Comparison of ENCODE assay signal across 12 mouse cellular contexts in genomic region chr11:40850652-40851092, GRCm38 (mm10).
DNase-seq lines count a peak whose midpoint lies in the region; ATAC-seq and TF ChIP-seq lines count a peak whose summit lies in the region.
"Had no signal": no experiment of that assay in that cellular context is flagged by ENCODE, and none has a peak within 500 bp of the region (broad histone marks: within the 10 kb centered on the region; RNA-seq: fewer than 3 reads in every experiment).

No protein-coding gene starts in this region.

- H3K4me3 ChIP-seq in gastrocnemius, adult 2 months = no peak overlapping the region
- H3K4me3 ChIP-seq: myocyte had no signal

- peak overlapping the region; percentile 73 for H3K27ac ChIP-seq in gastrocnemius, adult 2 months
- H3K27ac ChIP-seq: hindbrain, embryonic 14.5 days had no signal

- intact Hi-C loops in gastrocnemius, adult 2 months (cut with DNase I) = no loop called here
- intact Hi-C loops in heart, postnatal 14 days (cut with DNase I) = loop anchor here (10.0 kb wide), 1 partner anchor 76 kb away; no protein-coding TSS in a partner anchor

- no peak for ATAC-seq in erythroblast, adult 5-6 weeks (replicated peaks; ENCODE audit: low FRiP score, poor library complexity, severe bottlenecking)
- ATAC-seq: activated CD4-positive, CD25-positive, alpha-beta regulatory T cell, adult 4 months had no signal

- DNase-seq in gastrocnemius, adult 2 months = peak; percentile 24
- no peak for DNase-seq in gastrocnemius, postnatal 4 days (ENCODE audit: low spot score in 2 of 2)
- DNase-seq in embryo, embryonic 9.5 days (ENCODE audit: extremely low spot score) = peak; percentile 5
- peak; percentile 22 to 37 for DNase-seq in heart, postnatal 14 days
- DNase-seq in lung, postnatal 25 days (ENCODE audit: low spot score) = peak; percentile 48
- no peak for DNase-seq in left cerebral cortex, adult 8-10 months (ENCODE audit: low spot score in 2 of 2)
- no peak for DNase-seq in cerebellum, postnatal 36 days
- DNase-seq: liver had no signal

- no peak for TF ChIP-seq CTCF in gastrocnemius, adult 2 months (IDR thresholded peaks at IDR 0.05)

Comparison
In these comparisons a context has a peak if more than half of its experiments do, and no peak if none do; other contexts are left out.
1. DNase-seq: peak in gastrocnemius, adult 2 months (single experiment), embryo, embryonic 9.5 days (single experiment), heart, postnatal 14 days (2 of 2) and lung, postnatal 25 days (single experiment); none in gastrocnemius, postnatal 4 days (0 of 2), left cerebral cortex, adult 8-10 months (0 of 2) and cerebellum, postnatal 36 days (0 of 2).